Mouse (Mus musculus) ovary, postnatal 10 days (tissue): ENCODE results near the gene Hlx.

ENCODE experiments used
- DNase-seq: peaks from one replicate; pipeline ENCODE4 v3.0.0; 2022; ENCODE audit warnings: low spot score

Hlx gene

GRCm38 (mm10) chr1:184733300-184734066, 1.1 kb upstream of the Hlx start:
- DNase-seq, result no peak

GRCm38 (mm10) chr1:184731644-184732545, 524 bp downstream of the Hlx start:
- no peak for DNase-seq

- DNase-seq, result no peak
Measured at GRCm38 (mm10) chr1:184731091-184731640, 1.3 kb downstream of the Hlx start.

GRCm38 (mm10) chr1:184730453-184731013, 1.9 kb downstream of the Hlx start:
- DNase-seq, result no peak

DNA sequence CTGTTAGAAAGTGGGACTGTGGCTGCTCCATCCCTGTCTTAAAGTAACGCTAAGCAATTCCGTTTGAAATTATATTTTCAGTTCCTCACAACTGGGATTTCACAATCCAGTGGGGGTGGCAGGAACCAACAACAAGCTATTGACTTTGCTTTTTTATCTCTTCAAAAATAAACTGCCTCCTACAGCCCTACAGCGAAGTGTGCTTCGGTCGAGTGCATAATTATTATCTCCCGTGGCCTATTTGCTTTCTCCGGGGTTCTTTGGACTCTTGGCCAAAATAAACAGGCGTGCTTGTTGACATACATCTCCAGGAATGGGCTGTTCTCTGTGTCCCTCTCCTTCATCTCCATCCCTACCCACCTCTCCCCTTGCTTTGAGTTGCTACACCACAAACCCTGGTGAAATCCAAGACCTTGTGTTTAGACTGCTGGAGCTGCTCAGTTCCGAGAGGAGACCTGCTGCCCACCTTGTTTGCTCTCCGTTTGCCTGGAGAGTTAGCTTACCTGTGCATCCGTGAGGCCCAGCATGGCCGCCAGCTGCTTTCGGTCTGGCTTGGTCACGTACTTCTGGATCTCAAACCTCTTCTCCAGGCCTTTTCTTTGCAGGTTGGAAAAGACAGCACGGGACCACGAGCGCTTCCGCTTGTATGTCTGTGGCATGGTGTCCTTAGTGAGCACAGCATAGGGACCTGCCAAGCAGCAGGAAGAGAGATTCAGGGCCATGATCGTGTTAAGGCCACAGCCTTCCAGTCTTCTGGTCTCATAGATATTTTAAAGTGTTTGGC, 2.9 kb downstream of the Hlx start:
- DNase-seq, result no peak

- no peak for DNase-seq
Measured at GRCm38 (mm10) chr1:184728561-184729115, 3.8 kb downstream of the Hlx start.

DNA sequence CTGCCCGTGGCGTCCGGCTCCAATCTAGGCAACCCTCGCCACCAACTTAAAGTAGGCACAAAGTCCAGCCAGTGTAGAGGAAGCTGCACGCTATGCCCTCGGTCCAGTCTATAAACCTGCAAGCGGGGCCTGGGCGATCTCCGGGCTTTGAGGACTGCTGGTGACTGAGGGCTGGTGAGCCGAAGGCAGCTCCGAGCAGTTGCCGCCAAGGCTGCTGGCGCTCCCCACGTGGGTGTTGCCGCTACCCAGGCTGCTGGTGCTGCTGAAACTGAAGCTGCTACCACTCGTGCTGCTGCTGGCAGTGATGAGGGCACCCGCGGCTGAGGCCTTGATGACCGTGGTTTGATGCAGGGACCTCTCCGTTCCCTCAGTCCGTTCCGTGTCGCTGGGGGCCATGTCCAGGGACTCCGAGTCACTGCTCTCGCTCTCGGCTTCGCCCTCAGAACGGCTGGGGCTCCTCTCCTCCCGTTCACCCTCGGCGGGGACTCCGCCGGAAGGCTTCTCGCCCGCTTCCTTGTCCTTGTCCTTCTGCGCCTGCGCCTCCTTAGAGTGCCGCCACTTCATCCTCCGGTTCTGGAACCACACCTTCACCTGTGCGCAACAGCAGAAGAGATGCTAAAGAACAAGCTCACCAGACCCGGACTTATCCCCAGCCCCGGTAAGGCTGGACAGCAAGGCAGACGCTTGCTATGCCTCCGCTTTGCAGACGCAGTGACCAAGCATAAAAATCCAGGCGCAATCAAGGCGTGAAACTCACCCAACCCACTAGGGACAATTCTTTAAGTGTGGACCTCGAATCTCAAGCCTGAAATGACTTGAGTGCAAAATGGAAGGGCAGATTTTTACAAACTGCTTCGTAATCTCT, 4.8 kb downstream of the Hlx start:
- no peak for DNase-seq

DNA sequence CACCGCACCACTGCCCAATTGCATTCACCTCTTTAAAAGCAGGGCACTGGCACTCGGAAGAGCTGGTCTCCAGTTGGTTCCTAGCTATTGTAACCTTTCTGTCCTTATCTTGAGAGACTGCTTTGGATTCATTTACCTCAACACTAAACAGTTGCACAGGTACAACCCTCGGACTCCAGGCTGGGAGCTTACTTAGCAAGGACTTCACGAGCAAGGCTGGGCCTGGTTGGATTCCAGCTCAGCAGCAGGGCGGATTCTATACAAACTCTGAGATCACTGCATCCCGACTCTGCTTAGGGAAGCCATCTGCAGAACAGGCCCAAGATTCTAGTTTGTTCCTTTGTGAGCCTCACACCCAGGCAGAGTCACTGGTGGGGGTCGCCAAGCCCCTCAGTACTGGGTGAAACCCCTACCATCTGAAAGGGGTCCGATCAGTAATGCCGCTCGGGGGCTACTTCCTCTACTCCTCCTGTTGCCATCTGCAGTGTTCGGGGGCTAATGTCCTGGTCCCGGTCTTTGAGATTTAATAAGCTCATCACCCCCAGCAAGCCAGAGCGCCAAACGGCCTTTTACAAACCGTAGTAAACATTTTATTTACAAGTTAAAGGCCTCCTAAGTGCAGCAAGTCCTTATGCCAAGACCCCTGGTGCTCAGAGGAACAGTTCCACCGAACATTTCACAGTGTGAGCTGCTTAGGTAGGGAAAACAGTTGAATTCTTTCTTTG, 5.7 kb downstream of the Hlx start:
- DNase-seq, result no peak

- no peak for DNase-seq
Measured at GRCm38 (mm10) chr1:184725318-184725790, 7.1 kb downstream of the Hlx start.

- DNase-seq, result no peak
Measured at GRCm38 (mm10) chr1:184724551-184725317, 7.7 kb downstream of the Hlx start.

GRCm38 (mm10) chr1:184723899-184724298, 8.5 kb downstream of the Hlx start:
- DNase-seq, result no peak

DNA sequence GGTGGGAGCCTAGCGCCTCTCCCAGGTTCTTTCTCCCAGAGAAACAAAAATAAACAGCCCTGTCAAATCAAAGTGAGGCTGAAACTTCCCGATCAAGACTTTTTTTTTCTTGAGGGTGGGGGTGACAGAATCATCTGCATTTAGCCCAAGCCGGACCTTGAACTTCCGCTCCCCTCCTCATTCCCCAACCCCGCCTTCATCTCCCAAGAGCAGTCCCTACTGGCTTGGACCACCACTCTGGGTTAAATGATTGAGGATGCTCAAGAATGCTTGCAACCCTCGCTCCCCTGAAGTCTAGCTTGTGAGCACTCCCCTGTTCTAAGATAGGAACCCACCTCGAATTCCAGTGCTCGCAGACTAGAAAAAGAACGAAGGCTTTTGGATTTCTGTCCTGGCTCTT, 11.3 kb downstream of the Hlx start:
- DNase-seq, result no peak

DNA sequence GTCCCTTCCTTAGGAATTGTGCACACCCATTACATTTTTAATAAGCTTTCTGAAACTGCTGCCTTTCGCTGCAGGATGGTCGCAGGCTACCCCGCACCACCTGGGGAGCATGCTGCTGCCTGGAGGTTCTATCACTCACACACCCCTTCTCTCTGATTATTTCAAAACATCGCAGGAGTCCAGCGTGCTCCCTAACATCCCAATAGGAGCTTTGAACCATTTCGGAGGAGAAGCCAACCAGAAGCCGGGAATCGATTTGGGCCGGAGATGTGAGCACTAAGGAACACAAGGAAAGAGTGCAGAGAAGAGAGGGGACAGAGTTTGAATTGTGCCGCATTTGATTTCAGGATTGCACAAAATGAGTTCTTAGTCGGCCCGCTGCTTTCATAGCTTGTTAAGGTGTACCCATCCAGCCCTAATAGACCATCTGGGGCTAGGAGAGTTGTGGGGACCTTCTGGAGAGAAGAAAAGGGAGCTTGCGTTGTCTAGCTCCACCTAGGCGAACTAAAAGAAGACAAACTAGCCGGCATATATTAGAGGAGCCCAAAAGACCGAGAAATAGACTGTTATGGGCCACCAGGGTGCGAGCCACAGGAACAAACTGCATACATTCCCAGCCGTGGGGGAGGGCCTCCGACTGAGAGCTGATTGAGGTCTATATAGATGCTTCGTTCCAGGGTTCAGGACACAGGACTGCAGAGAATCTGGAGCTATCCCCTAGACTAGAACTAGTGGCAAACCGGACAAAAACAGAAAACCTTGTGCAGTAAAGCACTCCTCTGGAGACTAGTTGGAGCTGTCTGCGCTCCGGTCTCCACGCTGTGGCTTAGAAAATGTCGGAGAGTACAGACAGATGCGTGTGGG, 12.0 kb downstream of the Hlx start:
- DNase-seq, result no peak

- no peak for DNase-seq
Measured at GRCm38 (mm10) chr1:184718261-184719120, 13.9 kb downstream of the Hlx start.

DNA sequence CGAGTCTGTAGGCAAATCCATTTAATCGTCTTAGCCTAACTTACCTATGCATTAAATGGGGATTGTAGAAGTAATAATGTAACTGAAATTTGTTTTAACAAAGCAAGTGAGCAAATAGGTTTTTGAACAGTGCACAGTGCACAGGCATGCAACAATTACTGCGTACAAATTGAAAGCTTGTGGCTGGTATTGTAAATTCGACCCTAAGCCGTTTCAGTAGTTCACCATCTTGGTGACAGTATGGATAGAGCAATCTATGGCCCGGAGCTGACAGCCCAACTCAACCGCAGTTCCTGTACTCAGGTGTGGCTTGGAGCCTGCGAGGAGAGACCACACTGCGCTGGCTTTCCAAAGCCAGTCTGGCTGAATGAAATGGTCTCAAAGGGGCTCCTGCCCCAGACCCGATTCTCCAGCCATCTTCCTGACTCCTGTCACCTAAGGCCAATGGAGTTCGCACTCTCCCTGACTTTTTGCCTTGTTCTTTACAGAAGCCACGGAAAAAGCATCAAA, 14.7 kb downstream of the Hlx start:
- no peak for DNase-seq

GRCm38 (mm10) chr1:184717016-184717568, 15.3 kb downstream of the Hlx start:
- no peak for DNase-seq
